Mouse (Mus musculus) lung, postnatal 0 days (tissue): ENCODE measurements around the gene Cnpy2.

Experiments used
- CTCF ChIP-seq: IDR thresholded peaks from 2 replicates; pipeline ENCODE4 v1.5.1; 2016; ENCODE audit warnings: antibody characterized with exemption, mild to moderate bottlenecking
- EP300 ChIP-seq: IDR thresholded peaks from 2 replicates; pipeline ENCODE4 v1.6.1; 2016; ENCODE audit warnings: antibody characterized with exemption, mild to moderate bottlenecking, control low read depth

DNA sequence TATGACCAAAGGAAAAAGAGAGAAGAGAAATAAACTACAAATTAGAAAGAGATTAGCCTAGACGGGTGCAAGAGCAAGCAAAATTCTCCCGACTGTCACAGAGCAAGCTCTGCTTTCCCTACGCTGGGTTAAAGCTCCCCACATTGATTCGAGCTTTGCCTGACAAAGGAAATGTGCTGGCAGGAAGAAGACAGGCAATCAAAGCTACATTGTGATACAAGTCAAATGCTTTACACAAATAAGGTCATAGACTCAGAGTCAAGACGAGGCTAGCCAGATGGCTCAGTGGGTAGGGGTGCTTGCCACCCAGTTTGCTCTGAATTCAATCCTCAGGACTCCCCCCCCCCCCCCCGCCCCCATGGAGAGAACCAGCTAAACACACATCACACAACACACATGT, 47.8 kb downstream of the Cnpy2 start:
- TF ChIP-seq CTCF (no peak), EP300 (no peak)
